Comparison of ENCODE assay signal across 13 mouse cellular contexts in the genomic region with DNA sequence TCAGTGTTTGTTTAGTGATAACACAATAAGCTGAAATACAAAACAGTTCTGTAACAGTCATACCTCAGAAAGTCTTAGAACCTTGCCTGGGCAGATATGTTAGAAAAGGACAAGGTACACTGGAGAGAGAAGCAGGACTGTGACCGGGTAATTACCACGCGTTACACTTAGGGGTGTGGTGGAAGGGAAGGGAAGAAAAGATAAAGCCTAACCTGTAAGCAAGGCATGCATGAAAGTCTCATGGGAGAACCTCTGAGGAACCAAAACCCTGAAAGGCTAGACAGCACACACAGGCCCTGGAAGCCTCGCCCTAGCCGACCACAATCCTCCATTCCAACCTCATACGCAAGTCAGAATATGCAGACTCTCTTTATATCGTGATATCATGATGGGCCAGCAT. TPM values are rescaled to one million over a fixed set of nuclear protein-coding genes. Genes with fewer than 3 reads are reported as not detected.
DNase-seq lines count a peak whose midpoint lies in the region; ATAC-seq lines count a peak whose summit lies in the region.
"Had no signal": no experiment of that assay in that cellular context is flagged by ENCODE, and none has a peak within 500 bp of the region (broad histone marks: within the 10 kb centered on the region; RNA-seq: fewer than 3 reads in every experiment).

No protein-coding gene starts in this region.

- no peaks in the 10 kb centered on the region for H3K36me3 ChIP-seq in intestine, embryonic 15.5 days
- H3K36me3 ChIP-seq: embryonic facial prominence, embryonic 13.5 days; heart, embryonic 15.5 days had no signal

- peak overlapping the region; percentile 44; the same call in 1 of the 2 replicates for H3K27ac ChIP-seq in intestine, embryonic 15.5 days
- H3K27ac ChIP-seq: embryonic facial prominence, embryonic 13.5 days; heart, embryonic 15.5 days had no signal

- no peaks in the 10 kb centered on the region for H3K27me3 ChIP-seq in intestine, embryonic 15.5 days (replicated peaks)
- H3K27me3 ChIP-seq: embryonic facial prominence, embryonic 13.5 days; heart, embryonic 15.5 days had no signal

- H3K4me2 ChIP-seq in intestine, embryonic 15.5 days (replicated peaks): no peak overlapping the region; the same call in 1 of the 2 replicates
- H3K4me2 ChIP-seq: embryonic facial prominence, embryonic 13.5 days; heart, embryonic 15.5 days had no signal

- peak; percentile 49 for DNase-seq in spleen, adult 12 weeks (ENCODE audit: low spot score)
- DNase-seq in spleen, postnatal 14 days (ENCODE audit: low spot score in 2 of 2): no peak
- no peak for DNase-seq in urinary bladder, postnatal 14 days (ENCODE audit: low spot score)
- DNase-seq in adrenal gland, postnatal 36 days: no peak
- no peak for DNase-seq in urinary bladder, postnatal 4 days (ENCODE audit: low spot score in 2 of 2)
- DNase-seq: adrenal gland, adult 8-10 months; cerebellum, adult 8-10 months; lung, postnatal 10 days had no signal

- peak; percentile 76 for ATAC-seq in intestine, embryonic 15.5 days
- peak; percentile 75 for ATAC-seq in megakaryocyte-erythroid progenitor cell, adult 5-6 weeks (replicated peaks; ENCODE audit: low FRiP score, low TSS enrichment, poor library complexity, severe bottlenecking)
- ATAC-seq: inflammation-experienced regulatory T-cells, adult 6 months had no signal

- H3K4me3 ChIP-seq in intestine, embryonic 15.5 days (replicated peaks): no peak overlapping the region
- H3K4me3 ChIP-seq: embryonic facial prominence, embryonic 13.5 days; heart, embryonic 15.5 days had no signal

- no peak overlapping the region for H3K9ac ChIP-seq in intestine, embryonic 15.5 days
- H3K9ac ChIP-seq: embryonic facial prominence, embryonic 13.5 days; heart, embryonic 15.5 days had no signal

- H3K9me3 ChIP-seq in intestine, embryonic 15.5 days: no peaks in the 10 kb centered on the region
- H3K9me3 ChIP-seq: embryonic facial prominence, embryonic 13.5 days; heart, embryonic 15.5 days had no signal

- WGBS in intestine, embryonic 15.5 days: 78% methylated on average over 7 of the region's 7 CpGs

- 0 out of 2 replicates have a peak, but pooled peaks cover 6% of the 10 kb centered on the region for H3K4me1 ChIP-seq in intestine, embryonic 15.5 days (replicated peaks)

RNA-seq across cellular contexts. Expression of a gene that starts 26.3 kb away (rescaled TPM):
- 30.0 and 30.1 TPM in 2 replicates for polyA plus RNA-seq in intestine, embryonic 15.5 days (2015; fragmentation: Nextera tagmentation; extraction: Ambion mirVana)
- total RNA-seq in megakaryocyte-erythroid progenitor cell, adult 5-6 weeks (2014; fragmentation: Nextera tagmentation): 47.2 and 56.3 TPM in 2 replicates
- total RNA-seq in megakaryocyte-erythroid progenitor cell, adult 5-6 weeks (2017): 58.1 and 66.9 TPM in 2 replicates
- 10 to 100 TPM; 44.8 to 51.2 TPM for total RNA-seq in adrenal gland, postnatal 36 days (2021)

RNA-seq across cellular contexts. Expression of a gene that starts 36.1 kb away (rescaled TPM):
- 16.6 and 17.4 TPM in 2 replicates for polyA plus RNA-seq in intestine, embryonic 15.5 days (2015; fragmentation: Nextera tagmentation; extraction: Ambion mirVana)
- 23.0 and 23.9 TPM in 2 replicates for total RNA-seq in megakaryocyte-erythroid progenitor cell, adult 5-6 weeks (2014; fragmentation: Nextera tagmentation)
- total RNA-seq in megakaryocyte-erythroid progenitor cell, adult 5-6 weeks (2017): 23.8 and 29.0 TPM in 2 replicates
- total RNA-seq in adrenal gland, postnatal 36 days (2021): 10 to 100 TPM; 14.2 to 15.3 TPM
